Mouse (Mus musculus): ENCODE results near the gene Dock10. TPM values are rescaled to one million over a fixed set of nuclear protein-coding genes. Genes with fewer than 3 reads are reported as not detected.
A peak's percentile ranks its signal among the peaks of the same experiment; 100 is the strongest.
"Not testable (repeated sequence)": the region's sequence is repeated elsewhere in the genome, so short reads cannot be mapped to it uniquely, and the experiment has no call there.

The Dock10 gene
- polyA plus RNA-seq, 1 experiment from 2014 or later, result 2.7 TPM

- Histone ChIP-seq H3K36me3 (ENCODE audit: control insufficient read depth, insufficient read depth, low read length) (no peaks in the 10 kb centered on the region), H3K4me2 (ENCODE audit: low read depth, low read length, severe bottlenecking) (peak overlapping the region; percentile 95), H3K9me3 (ENCODE audit: control insufficient read depth, low read length) (no peaks in the 10 kb centered on the region), H3K27me3 (ENCODE audit: control insufficient read depth, insufficient read depth, low read length) (peaks cover 2% of the 10 kb centered on the region; the same call in 1 of the 2 replicates), H3K9ac (ENCODE audit: low read length) (peak overlapping the region; percentile 63), H3K4me3 (ENCODE audit: low read depth, low read length) (peak overlapping the region; percentile 58), H3K27ac (ENCODE audit: low read depth, low read length) (no peak overlapping the region), H3K4me1 (replicated peaks; ENCODE audit: control insufficient read depth, insufficient read depth, low read length) (peaks cover 6% of the 10 kb centered on the region; the same call in 1 of the 2 replicates)
- WGBS, result 2% methylated on average over 6 of the region's 6 CpGs
- peak; percentile 22 for ATAC-seq (replicated peaks; ENCODE audit: low FRiP score)
- peak; percentile 48 for DNase-seq (ENCODE audit: low spot score)
Observed at GRCm38 (mm10) chr1:80757650-80757976, 714 bp downstream of the Dock10 start.

- 7% methylated on average over 14 of the region's 14 CpGs for WGBS
- Histone ChIP-seq H3K9ac (ENCODE audit: low read length) (no peak overlapping the region; the same call in 1 of the 2 replicates), H3K36me3 (ENCODE audit: control insufficient read depth, insufficient read depth, low read length) (no peaks in the 10 kb centered on the region), H3K27me3 (ENCODE audit: control insufficient read depth, insufficient read depth, low read length) (peaks cover 2% of the 10 kb centered on the region; the same call in 1 of the 2 replicates), H3K9me3 (ENCODE audit: control insufficient read depth, low read length) (no peaks in the 10 kb centered on the region), H3K4me1 (replicated peaks; ENCODE audit: control insufficient read depth, insufficient read depth, low read length) (peaks cover 6% of the 10 kb centered on the region; the same call in 1 of the 2 replicates), H3K4me2 (ENCODE audit: low read depth, low read length, severe bottlenecking) (peak overlapping the region; percentile 95), H3K27ac (ENCODE audit: low read depth, low read length) (no peak overlapping the region), H3K4me3 (ENCODE audit: low read depth, low read length) (peak overlapping the region; percentile 58)
- ATAC-seq (replicated peaks; ENCODE audit: low FRiP score) (peak; percentile 37), DNase-seq (ENCODE audit: low spot score) (peak; percentile 54)
Observed at GRCm38 (mm10) chr1:80756824-80757649, 1.3 kb downstream of the Dock10 start.

- WGBS, result 59% methylated on average over 2 of the region's 2 CpGs
- no peak for DNase-seq (ENCODE audit: low spot score)
- Histone ChIP-seq H3K4me3 (ENCODE audit: low read depth, low read length) (no peak overlapping the region), H3K4me2 (ENCODE audit: low read depth, low read length, severe bottlenecking) (no peak overlapping the region), H3K36me3 (ENCODE audit: control insufficient read depth, insufficient read depth, low read length) (no peaks in the 10 kb centered on the region), H3K9me3 (ENCODE audit: control insufficient read depth, low read length) (no peaks in the 10 kb centered on the region), H3K4me1 (replicated peaks; ENCODE audit: control insufficient read depth, insufficient read depth, low read length) (peaks cover 6% of the 10 kb centered on the region; the same call in 1 of the 2 replicates), H3K9ac (ENCODE audit: low read length) (no peak overlapping the region), H3K27ac (ENCODE audit: low read depth, low read length) (no peak overlapping the region), H3K27me3 (ENCODE audit: control insufficient read depth, insufficient read depth, low read length) (peaks cover 2% of the 10 kb centered on the region; the same call in 1 of the 2 replicates)
- ATAC-seq (replicated peaks; ENCODE audit: low FRiP score), result no peak
Observed at GRCm38 (mm10) chr1:80756060-80756439, 2.3 kb downstream of the Dock10 start.

GRCm38 (mm10) chr1:80755296-80756059, 2.8 kb downstream of the Dock10 start:
- Histone ChIP-seq H3K36me3 (ENCODE audit: control insufficient read depth, insufficient read depth, low read length) (no peaks in the 10 kb centered on the region), H3K4me1 (replicated peaks; ENCODE audit: control insufficient read depth, insufficient read depth, low read length) (peaks cover 6% of the 10 kb centered on the region; the same call in 1 of the 2 replicates), H3K4me3 (ENCODE audit: low read depth, low read length) (no peak overlapping the region), H3K27ac (ENCODE audit: low read depth, low read length) (no peak overlapping the region), H3K9ac (ENCODE audit: low read length) (no peak overlapping the region), H3K4me2 (ENCODE audit: low read depth, low read length, severe bottlenecking) (no peak overlapping the region), H3K27me3 (ENCODE audit: control insufficient read depth, insufficient read depth, low read length) (peaks cover 2% of the 10 kb centered on the region; the same call in 1 of the 2 replicates), H3K9me3 (ENCODE audit: control insufficient read depth, low read length) (no peaks in the 10 kb centered on the region)
- DNase-seq (ENCODE audit: low spot score), result no peak
- WGBS, result 90% methylated on average over 7 of the region's 7 CpGs
- no peak for ATAC-seq (replicated peaks; ENCODE audit: low FRiP score)

GRCm38 (mm10) chr1:80749122-80749521, 9.2 kb downstream of the Dock10 start:
- 100% methylated on average over 2 of the region's 2 CpGs for WGBS
- not testable (repeated sequence) for H3K4me3 ChIP-seq (ENCODE audit: low read depth, low read length); ATAC-seq (replicated peaks; ENCODE audit: low FRiP score); H3K9ac ChIP-seq (ENCODE audit: low read length); DNase-seq (ENCODE audit: low spot score); H3K4me2 ChIP-seq (ENCODE audit: low read depth, low read length, severe bottlenecking); H3K27me3 ChIP-seq (ENCODE audit: control insufficient read depth, insufficient read depth, low read length); H3K4me1 ChIP-seq (replicated peaks; ENCODE audit: control insufficient read depth, insufficient read depth, low read length); H3K36me3 ChIP-seq (ENCODE audit: control insufficient read depth, insufficient read depth, low read length); H3K9me3 ChIP-seq (ENCODE audit: control insufficient read depth, low read length); H3K27ac ChIP-seq (ENCODE audit: low read depth, low read length)

GRCm38 (mm10) chr1:80746691-80747463, 11.4 kb downstream of the Dock10 start:
- no peaks in the 10 kb centered on the region for H3K36me3 ChIP-seq (ENCODE audit: control insufficient read depth, insufficient read depth, low read length)
- no peak for ATAC-seq (replicated peaks; ENCODE audit: low FRiP score)
- 67% methylated on average over 2 of the region's 2 CpGs for WGBS

GRCm38 (mm10) chr1:80746195-80746594, 12.1 kb downstream of the Dock10 start:
- Histone ChIP-seq H3K4me3 (ENCODE audit: low read depth, low read length) (no peak overlapping the region), H3K9me3 (ENCODE audit: control insufficient read depth, low read length) (no peaks in the 10 kb centered on the region), H3K27ac (ENCODE audit: low read depth, low read length) (no peak overlapping the region), H3K9ac (ENCODE audit: low read length) (no peak overlapping the region), H3K4me2 (ENCODE audit: low read depth, low read length, severe bottlenecking) (no peak overlapping the region), H3K4me1 (replicated peaks; ENCODE audit: control insufficient read depth, insufficient read depth, low read length) (no peaks in the 10 kb centered on the region), H3K36me3 (ENCODE audit: control insufficient read depth, insufficient read depth, low read length) (no peaks in the 10 kb centered on the region), H3K27me3 (ENCODE audit: control insufficient read depth, insufficient read depth, low read length) (no peaks in the 10 kb centered on the region)
- 91% methylated on average over 6 of the region's 6 CpGs for WGBS
- no peak for ATAC-seq (replicated peaks; ENCODE audit: low FRiP score)
- DNase-seq (ENCODE audit: low spot score), result no peak

More at GRCm38 (mm10) chr1:80746691-80747463, 11.4 kb downstream of the Dock10 start:
- H3K4me1 ChIP-seq (replicated peaks; ENCODE audit: control insufficient read depth, insufficient read depth, low read length), result no peaks in the 10 kb centered on the region
- no peaks in the 10 kb centered on the region for H3K27me3 ChIP-seq (ENCODE audit: control insufficient read depth, insufficient read depth, low read length)
- H3K27ac ChIP-seq (ENCODE audit: low read depth, low read length), result no peak overlapping the region
- DNase-seq (ENCODE audit: low spot score), result no peak
- H3K9me3 ChIP-seq (ENCODE audit: control insufficient read depth, low read length), result no peaks in the 10 kb centered on the region
- H3K4me2 ChIP-seq (ENCODE audit: low read depth, low read length, severe bottlenecking), result no peak overlapping the region
- no peak overlapping the region for H3K4me3 ChIP-seq (ENCODE audit: low read depth, low read length)
- no peak overlapping the region for H3K9ac ChIP-seq (ENCODE audit: low read length)

GRCm38 (mm10) chr1:80739472-80739871, 18.9 kb downstream of the Dock10 start:
- no peak for ATAC-seq (replicated peaks; ENCODE audit: low FRiP score)
- no peaks in the 10 kb centered on the region for H3K9me3 ChIP-seq (ENCODE audit: control insufficient read depth, low read length)
- WGBS, result 8% methylated on average over 1 of the region's 1 CpGs

More at GRCm38 (mm10) chr1:80739472-80739871, 18.9 kb downstream of the Dock10 start:
- Histone ChIP-seq H3K4me1 (replicated peaks; ENCODE audit: control insufficient read depth, insufficient read depth, low read length) (no peaks in the 10 kb centered on the region), H3K4me2 (ENCODE audit: low read depth, low read length, severe bottlenecking) (no peak overlapping the region), H3K27ac (ENCODE audit: low read depth, low read length) (no peak overlapping the region), H3K9ac (ENCODE audit: low read length) (no peak overlapping the region), H3K36me3 (ENCODE audit: control insufficient read depth, insufficient read depth, low read length) (no peaks in the 10 kb centered on the region), H3K27me3 (ENCODE audit: control insufficient read depth, insufficient read depth, low read length) (no peaks in the 10 kb centered on the region), H3K4me3 (ENCODE audit: low read depth, low read length) (no peak overlapping the region)
- DNase-seq (ENCODE audit: low spot score), result no peak

Measured in forebrain, embryonic 11.5 days (tissue).